Mouse (Mus musculus) frontal cortex, postnatal 25 days (tissue): ENCODE measurements around the gene Hdc.

Source experiments
- DNase-seq, 2 experiments: peaks; one replicate each; pipeline ENCODE4 v3.0.0; 2022; ENCODE audit warnings: low spot score in 2 of 2

Gene Hdc

DNA sequence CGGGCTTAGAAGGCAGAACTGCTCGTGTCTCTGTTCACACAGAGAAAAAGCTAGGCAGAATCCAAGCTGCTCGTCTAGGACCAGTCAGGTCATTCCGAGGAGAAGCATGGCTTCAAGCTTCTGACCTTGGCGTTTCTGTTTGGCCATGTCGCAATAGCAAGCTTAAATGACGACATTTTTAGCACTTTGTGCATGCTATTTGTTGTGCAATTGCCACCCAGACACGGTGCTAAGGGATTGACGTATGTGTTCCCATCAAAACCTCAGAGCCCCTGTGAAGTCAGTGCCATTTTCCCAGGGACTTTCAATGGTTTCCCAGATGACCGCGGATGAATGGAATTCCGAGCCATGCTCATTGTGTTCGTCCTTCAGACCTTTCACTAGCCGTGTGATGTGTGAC is 18.6 kb downstream of the Hdc start:
- DNase-seq: no peak

DNA sequence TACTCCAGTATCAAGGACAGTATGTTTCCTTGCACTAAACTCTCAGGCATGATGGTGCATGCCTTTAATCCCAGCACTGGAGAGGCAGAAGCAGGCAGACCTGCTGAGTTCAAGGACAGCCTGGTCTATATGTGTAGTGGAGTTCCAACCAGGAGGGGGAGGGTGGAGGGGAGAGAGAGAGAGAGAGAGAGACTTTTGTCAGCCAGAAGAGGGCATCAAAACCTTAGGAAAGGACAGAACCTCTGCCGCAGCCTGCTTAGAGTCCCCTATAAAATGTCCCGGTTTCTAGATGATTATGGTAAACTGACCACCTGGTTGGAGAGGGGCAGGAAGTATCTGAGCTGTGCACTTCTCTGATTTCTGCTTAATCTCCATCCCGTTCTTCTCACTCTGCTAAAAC is 20.1 kb downstream of the Hdc start:
- DNase-seq: no peak

- DNase-seq: no peak
These were observed 20.7 kb downstream of the Hdc start for GRCm38 (mm10) chr2:126598359-126598758.

GRCm38 (mm10) chr2:126597279-126598241 is 21.5 kb downstream of the Hdc start:
- no peak for DNase-seq

GRCm38 (mm10) chr2:126596347-126597072 is 22.6 kb downstream of the Hdc start:
- no peak for DNase-seq

- peak; percentile 34 to 38 for DNase-seq
These were observed 25.1 kb downstream of the Hdc start for GRCm38 (mm10) chr2:126593831-126594610.

DNA sequence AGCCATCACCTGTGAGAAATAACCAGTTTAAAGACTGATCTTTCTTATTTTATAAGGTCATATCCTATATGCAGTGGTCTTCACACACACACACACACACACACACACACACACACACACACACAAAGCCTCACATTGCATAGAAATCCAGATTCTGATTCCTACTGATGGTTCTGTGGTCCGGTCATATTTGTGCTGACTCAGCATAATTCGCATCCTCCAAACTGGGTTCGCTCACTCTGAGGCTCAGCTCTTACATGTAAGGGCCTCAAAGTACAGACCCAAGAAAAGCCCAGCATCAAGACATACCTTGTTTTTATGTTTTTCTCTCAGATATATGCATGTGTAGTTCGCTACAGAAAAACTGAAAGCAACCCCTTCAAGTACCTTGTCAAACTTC is 27.8 kb downstream of the Hdc start:
- DNase-seq: no peak

GRCm38 (mm10) chr2:126587468-126587867 is 31.6 kb downstream of the Hdc start:
- no peak for DNase-seq

DNA sequence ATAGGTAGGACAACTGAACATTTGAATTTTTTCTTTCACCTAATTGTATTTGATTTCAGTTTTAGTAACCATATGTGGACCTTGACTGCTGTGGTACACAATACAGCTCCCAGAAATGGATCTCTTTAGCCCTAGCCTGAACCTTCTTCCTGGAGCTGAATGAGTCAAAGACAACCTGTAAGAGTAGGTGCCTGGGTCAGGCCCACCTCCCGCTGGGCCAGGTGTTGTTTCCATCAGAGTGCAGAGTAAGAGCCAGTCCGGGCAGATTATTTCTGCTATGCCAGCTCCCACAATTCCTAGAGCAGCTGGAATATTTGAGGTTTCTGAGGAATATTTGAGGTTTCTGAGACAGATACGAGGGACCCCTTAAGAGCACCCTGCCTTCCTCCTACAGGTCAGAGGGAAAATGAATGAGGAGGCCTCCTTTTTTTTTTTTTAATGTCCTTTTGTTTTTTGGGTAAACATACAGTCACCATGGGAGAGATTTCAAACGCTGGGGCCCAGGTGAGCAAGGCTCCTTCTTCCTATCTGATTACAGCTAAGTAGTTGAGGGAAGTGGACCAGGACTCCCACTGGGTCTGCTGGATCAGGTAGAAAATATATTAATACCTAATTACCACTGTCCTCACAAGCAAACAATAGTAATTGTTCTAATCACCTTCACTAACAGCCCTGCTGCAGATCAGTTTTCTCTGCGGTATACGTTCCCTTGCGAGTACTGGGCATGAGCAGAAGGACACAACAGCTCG is 34.3 kb downstream of the Hdc start:
- no peak for DNase-seq

DNA sequence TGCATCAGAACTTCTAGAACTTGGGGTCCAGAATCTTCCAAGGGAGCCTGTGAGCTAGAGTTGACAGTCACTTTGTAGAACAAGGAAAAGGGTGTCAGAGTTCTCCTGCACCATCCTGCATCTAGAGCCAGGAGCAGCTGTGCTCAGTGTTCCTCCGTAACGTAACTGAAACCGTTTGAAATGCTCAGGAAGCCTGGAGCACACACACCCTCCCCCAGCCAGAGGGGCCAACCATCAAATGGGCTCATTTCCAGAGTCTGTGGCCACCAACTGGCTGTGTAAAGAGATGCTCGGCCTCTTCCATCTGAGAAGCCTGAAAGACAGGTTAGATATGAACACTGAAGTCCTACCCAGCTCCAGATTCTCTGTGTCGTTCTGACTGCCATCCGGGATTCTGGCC is 35.1 kb downstream of the Hdc start:
- DNase-seq: no peak

GRCm38 (mm10) chr2:126579282-126579681 is 39.8 kb downstream of the Hdc start:
- no peak for DNase-seq

DNA sequence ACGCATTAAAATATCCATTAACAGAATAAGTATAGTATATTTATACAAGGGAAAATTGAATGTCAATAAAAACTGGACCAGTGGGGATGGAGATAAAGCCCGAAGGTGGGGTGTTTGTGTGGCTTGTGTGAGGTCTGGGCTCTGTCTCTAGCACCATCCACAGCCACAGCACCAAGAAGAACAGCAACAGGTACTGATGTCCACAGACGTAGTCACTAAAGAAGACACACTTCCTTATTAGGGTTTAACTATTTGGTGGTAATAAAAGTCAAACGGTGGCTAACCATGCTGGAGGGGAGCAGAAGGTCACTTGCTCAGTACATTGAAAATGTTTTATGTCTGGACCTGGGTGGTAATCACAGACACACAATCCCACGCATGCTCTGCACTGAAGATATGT is 41.7 kb downstream of the Hdc start:
- no peak for DNase-seq

- DNase-seq: no peak
These were observed 43.5 kb downstream of the Hdc start for GRCm38 (mm10) chr2:126575391-126576176.

DNA sequence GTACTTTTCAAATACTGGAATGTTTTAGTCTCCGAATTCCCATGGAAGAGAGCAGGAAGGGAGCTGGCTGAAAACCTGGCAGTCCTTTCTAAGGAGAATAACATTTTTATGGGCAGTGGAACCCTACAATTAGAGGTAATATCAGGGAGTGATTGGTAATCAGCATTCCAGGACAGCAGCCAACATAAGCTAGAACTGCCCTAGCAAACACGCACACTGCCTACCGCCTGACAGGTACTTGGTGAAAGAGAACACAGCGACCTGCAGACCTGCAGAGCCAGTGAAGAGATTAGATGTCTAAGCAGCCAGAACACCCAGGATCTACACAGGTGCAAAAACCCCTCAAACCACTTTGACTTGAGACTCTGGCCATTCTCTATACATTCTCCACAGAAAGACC is 46.4 kb downstream of the Hdc start:
- no peak for DNase-seq

DNA sequence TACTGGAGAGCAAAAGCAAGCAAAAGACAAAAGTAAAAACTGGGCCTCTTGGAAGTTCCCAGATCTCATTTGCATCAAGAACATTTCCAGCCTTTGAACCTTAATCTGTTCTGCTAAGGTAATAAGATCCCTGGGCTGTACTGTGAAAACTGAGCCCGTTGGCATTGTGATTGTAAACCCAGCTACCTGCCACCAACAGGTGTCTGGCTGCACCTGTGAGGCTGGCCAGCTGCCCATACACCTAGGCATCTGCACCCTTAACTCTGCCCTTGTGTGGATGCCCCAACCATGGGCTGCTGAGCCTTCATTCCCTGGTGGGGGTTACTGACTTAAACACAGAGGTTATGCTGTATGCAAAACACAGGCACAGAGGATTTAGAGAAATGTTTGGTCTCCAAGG is 46.9 kb downstream of the Hdc start:
- DNase-seq: no peak

DNA sequence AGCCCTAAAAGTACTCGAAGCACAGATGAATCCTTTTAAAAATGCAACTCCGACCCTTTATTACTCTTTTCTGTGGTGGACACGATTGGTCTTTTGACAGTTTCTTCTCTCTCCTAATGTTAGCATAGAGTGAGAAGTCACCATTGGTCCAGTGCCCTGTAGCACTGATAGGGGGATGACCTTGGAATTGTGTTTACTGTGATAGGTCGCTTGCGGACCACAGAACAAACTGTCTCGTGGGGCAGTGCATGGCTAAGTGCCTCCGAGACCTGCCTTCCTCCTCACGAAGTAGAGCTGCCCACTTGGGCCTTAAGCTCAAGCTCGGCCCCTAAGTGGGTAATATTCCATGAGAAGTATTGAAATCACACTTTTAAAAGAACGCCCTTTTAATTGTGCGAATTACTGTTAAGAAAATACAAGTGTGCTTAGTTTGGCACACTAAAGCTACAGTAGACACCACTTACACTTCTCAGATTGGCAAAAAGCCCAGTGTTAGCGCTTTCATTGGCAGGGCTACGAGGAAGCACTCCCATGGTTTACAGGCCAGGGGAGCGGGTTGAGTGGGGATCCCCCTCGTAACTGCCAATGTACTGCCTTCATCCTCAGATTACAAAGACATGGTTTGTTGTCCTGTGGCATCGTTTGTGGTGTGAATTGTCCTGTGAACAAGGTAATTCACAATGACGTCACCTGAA is 55.5 kb downstream of the Hdc start:
- DNase-seq: no peak

DNA sequence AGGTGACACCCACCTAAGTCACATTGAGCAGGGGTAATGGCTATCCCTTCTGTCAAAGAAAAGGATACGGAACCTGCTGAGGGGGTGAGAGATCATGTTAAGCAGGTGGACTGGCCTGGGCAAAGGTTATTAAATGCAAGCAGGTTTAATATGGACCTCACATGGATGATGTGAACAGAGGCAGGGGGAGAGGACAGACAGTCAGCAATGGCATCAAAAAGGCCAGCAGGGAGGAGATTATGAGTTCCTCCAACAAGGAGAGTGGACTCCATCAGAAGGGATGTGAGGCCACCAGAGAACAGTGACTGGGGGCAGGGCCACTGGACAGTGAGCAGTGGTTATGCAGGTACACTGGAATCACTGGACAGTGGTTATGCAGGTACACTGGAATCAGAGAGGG is 59.0 kb downstream of the Hdc start:
- DNase-seq: no peak

GRCm38 (mm10) chr2:126555533-126555932 is 63.6 kb downstream of the Hdc start:
- DNase-seq: no peak

DNA sequence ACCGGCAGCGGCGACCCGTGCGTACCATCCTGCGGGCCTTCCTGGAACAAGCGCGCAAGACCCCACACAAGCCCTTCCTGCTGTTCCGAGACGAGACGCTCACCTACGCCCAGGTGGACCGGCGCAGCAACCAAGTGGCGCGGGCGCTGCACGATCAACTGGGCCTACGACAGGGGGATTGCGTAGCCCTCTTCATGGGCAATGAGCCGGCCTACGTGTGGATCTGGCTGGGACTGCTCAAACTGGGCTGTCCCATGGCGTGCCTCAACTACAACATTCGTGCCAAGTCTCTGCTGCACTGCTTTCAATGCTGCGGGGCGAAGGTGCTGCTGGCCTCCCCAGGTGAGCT is 65.8 kb downstream of the Hdc start:
- DNase-seq: no peak
